Mouse (Mus musculus) cerebellum, postnatal 36 days (tissue): Measurements from ENCODE around the gene 1110032A03Rik.

Experiments used
- DNase-seq, 2 experiments: peaks; one replicate each; pipeline ENCODE4 v3.0.0; 2021 to 2022; ENCODE audit warnings: mixed read lengths in 2 of 2

The 1110032A03Rik gene

DNA sequence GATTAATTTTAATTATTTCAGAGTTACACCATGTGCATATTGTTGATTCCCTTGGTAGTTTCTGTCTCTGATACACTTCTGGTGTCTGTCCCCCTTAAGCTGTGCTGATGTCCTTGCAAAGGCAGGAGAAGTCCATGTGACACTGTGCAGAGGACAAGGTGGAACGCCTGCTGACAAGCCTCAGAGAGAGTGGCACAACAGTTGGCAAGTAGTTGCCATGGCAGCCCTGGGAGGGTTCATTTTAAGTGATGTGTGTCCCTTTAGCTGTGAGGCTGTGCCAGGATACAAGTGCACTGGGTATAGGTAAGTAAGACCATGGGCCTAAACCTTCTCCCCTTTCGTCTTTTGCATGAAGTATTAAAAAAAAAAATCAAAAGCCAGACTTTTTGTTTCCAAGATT lies 5.3 kb downstream of the 1110032A03Rik start:
- no peak for DNase-seq

DNA sequence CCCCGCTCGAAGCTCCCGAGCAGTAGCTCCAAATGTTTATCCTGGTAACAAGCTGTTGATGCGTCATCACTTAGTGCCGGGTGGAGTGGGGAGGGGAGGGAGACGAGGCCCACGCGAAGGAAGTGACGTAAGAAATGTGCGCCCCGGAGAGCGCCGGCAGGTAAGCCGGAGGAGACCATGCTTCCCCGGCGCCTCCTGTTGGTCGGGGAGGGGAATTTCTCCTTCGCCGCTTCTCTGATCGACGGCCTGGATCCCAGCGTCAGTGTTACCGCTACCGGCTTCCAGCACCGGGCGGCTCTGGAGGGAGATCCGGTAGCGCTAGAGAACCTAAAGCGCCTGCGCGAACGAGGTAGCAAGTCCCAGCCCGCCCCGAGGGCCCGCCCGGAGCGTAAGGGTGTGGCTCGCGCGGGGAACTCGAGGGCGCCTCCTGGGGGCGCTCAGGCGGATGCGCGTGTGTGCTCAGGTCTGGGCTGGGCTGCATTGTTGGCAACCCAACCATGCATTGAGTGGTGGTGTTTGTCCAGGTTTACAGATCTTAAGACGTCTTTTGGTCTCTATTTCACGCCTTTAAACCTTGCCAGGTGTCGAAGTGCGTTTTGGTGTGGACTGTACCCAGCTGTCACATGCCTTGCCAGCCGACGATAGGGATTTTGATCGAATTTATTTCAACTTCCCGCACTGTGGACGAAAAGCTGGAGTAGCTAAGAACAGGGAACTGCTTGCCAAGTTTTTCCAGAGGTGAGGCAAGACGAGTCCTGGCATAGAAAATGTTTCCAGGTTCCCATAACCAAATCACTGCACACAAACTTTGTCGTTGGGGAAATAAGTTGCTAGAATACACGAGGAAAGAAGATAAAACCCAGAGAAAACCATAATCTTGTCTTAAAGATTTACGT lies 7.0 kb downstream of the 1110032A03Rik start, which contains the start of gene Fdxacb1:
Gene Fdxacb1 (plus strand): TSS at position 130 of the 896 bp plus-strand sequence.
- DNase-seq, result peak; percentile 98 to 99

DNA sequence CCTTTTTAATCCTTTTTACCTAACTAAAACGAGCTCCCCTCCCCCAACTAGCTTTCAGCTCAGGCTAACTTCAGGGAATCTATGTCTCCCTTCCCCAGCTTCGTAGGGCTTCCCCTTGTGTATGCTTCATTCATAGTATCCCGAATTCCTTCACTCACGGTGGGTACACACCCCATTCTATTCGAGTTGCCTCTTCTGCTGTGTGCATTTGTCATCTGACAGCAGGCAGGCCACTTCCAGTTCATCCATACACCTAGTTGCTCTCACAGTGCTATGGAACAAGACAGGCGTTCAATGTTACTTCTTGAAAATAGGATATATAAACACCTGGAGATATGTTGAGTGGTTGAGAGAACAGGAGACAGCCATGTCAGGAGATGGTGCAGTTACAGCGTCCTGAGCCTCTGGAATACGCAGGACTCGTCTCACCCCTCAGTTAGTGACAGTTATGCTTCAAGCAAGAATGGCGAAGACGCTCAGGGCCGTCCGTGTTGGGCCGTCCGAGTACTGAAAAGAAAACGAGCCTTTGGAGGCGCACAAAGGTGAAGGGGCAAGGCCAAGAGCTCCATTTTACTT lies 7.7 kb downstream of the 1110032A03Rik start:
- DNase-seq, result no peak

DNA sequence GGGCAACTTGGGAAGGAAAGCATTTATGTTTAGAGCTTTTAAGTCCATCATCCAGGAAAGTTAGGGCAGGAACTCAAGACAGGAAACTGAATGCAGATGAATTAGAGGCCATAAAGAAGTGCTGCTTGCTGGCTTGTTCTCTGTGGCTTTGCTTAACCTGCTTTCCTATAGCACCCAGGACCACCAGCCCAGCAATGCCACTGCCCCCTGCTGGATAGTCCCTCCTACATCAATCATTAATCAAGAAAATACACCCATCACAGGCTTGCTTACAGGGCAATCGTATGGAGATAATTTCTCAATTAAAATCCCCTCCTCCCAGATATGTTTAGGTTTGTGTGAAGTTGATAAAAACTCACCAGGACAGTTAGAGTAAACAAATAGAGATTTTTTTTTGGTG lies 12.0 kb downstream of the 1110032A03Rik start:
- no peak for DNase-seq

DNA sequence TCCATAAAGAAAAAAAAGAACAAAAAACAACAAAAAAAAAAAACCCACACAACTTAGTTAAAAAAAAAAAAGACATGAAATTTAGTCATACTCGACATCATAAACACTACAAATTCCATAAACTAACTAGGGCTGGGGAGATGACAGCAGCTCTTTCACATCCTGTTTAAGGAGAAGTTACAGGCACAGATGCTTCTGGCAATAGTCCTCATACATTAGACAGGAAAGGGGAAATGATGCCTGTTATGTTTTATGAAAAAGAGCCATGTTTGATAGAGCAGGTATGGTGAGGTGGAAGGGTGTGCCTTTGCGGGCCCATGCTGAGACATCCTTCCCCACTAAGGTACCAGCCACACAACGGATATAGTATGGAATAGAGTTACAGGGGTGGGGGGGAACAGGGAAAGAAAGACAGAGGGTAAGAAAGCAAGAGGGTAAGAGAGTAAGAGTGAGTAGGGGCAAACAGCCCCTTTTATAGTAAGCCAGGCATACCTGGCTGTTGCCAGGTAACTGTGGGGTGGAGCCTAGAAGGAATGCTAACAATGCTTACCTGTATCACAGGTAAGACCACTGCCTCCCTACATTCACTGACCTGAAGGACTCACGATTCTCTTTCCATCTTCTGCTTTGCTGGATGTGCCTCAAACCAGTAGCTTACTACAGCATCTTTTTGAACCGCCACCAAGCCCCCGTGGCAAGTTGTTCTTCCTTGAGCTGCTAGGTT lies 13.6 kb downstream of the 1110032A03Rik start:
- DNase-seq, result no peak

DNA sequence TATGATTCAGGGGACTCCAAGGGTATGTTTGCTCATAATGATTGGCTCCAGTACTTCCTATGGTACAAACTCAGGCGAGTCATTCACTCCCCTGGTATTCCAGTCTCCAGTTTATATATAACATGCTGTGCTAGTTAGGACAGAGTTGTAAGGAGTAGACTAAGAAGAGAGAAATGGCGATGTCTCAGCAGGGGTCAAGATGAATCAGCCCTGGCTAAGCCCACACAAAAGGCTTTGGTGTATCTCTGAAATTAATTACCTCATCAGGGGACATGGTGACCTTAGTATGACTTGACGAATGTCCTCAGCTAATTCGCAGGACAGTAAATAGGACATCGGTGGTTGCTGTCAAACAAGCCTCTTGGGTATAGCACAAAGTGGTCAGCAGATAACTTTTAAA lies 18.6 kb downstream of the 1110032A03Rik start:
- no peak for DNase-seq

DNA sequence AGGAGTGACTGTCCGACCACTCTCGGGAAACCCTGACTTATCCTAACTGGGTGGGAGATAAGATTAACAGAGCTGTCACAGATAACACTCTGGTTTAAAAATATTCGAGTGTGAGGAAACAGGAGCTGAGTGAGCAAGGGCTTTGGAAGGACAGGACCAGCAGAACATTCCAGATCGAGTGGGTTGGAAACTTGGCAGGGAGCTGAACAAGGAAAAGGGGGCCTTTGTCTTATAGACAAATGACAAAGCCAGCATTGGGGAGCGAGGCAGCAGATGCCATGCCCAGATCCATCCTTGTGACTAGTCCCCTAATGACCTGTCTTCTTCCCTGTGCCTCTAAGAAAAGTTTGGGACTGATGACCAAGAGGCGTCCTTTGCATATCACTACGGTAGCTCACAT lies 21.4 kb downstream of the 1110032A03Rik start:
- no peak for DNase-seq

DNA sequence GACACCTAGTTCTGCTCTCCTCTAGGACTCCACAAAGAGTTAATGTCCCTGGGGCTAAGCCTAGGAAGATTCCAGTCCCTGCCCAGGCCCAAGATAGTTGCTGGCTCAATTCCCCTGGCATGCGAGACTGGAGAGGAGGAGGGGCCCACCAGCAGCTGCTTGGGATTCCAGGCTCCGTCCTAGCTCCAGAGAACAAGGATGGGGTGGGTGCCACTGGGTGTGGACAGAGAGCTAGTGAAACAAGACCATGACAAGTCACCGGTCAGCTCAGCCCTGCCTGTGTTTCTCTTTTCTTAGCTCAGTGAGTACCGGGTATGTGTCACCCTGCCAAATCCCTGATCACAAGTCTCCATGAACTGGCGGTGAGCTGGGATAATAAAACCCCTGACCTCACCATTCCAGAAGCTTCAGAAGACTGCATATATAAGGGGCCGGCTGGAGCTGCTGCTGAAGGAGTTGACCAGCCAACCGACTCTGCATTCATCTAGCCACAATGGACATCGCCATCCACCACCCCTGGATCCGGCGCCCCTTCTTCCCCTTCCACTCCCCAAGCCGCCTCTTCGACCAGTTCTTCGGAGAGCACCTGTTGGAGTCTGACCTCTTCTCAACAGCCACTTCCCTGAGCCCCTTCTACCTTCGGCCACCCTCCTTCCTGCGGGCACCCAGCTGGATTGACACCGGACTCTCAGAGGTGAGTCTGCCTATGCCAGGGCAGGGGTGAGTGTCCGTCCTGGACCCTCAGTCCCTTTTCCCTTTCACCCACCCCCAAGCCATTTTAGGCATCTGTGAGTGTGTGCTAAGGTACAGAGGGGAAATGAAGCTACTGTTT lies 22.3 kb downstream of the 1110032A03Rik start:
- peak; percentile 65 to 68 for DNase-seq

DNA sequence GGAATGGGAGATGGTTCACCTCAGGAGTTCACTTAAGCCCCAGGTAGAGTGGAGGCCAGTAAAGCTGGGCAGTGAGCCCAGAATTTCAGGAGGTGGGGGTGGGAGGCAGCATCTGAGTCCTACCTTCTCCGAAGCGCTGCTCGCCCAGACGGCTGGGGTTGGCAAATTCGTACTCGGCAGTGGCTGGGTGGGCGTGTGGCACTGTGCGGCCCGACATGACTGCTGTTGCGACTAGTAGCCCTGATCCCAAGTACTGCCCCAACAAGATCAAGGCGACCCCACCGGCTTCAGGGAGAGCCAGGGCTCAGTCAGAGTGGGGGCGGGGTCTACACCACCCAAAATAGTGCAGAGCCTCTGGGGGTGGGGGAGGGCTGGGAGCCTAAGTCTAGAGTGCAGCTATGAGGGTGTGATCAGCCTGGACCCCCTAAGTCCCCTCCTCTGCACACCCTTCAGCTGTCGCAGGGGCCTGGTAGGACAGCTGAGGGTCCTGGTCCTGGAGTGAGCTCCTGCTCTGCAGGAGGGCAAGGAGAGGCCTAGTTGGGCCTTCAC lies 23.2 kb downstream of the 1110032A03Rik start, which contains the start of gene Hspb2:
Gene Hspb2 (minus strand): TSS at position 301 of the 549 bp plus-strand sequence.
- peak in 1 of 2 experiments; percentile 16 for DNase-seq

DNA sequence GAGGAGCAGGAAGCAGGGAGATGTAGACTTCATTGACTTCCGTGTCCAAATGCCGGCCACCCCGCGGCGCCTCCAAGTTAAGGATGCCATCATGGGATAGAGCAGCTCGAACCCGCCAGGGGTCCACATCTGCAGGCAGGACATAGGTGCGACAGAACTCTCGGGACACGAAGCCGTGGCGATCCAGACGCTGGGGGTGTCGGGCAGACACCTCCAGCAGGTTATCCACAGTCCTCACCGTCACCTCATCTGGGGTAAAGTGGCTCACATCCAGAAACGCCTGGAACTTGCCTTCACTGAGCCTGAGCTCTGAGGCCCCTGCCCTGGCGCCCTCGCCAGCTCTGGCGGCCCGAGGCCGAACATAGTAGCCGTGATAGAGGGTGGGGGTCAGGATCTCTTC lies 24.0 kb downstream of the 1110032A03Rik start, which contains the start of gene Cryab:
Gene Cryab (plus strand): TSS at position 3 of the 400 bp plus-strand sequence.
- DNase-seq, result no peak

DNA sequence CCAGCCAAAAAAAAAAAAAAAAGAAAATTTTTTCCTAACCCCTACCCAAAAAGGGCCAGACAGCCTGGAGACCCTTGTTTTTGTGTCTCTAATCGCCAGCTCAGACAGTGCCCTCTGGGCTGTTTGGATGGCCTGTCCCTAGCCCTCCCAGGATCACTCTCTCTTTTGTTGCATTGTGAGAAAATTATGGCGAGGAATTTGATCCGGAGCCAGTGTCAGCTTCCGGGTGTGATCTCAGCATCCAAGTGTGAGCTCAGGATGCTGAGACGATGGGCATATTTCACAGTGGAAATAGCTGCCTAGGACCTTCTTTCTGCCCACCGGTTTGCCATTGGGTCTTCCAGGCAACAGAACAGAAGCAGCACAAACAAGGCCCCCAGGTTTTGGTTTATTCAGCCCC lies 24.6 kb downstream of the 1110032A03Rik start:
- no peak for DNase-seq

DNA sequence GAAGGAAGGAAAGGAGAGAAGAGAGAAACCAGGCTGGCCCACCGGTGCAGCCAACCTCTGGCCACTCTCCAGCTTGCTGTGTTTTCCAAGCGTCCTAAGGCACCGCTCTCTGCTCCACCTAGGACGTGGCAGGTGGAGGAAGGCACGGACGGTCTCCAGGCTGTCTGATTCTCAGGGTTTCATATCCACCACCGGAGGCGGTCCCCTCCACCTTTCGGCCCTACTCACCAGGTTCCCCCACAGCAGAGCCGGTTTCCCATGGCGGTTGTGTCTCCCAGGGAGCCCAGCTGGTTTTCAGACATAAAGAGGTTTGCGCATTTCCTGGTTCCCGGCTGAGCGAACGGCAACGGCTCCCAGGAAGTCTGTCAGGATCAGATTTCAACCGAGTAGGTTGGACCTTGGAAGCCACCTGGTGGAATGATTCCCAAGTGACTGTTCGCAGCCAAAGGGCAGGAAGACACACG lies 29.1 kb downstream of the 1110032A03Rik start, which contains the start of gene 2310030G06Rik:
Gene 2310030G06Rik (minus strand): TSS at position 323 of the 464 bp plus-strand sequence.
- peak in 1 of 2 experiments; percentile 34 for DNase-seq

DNA sequence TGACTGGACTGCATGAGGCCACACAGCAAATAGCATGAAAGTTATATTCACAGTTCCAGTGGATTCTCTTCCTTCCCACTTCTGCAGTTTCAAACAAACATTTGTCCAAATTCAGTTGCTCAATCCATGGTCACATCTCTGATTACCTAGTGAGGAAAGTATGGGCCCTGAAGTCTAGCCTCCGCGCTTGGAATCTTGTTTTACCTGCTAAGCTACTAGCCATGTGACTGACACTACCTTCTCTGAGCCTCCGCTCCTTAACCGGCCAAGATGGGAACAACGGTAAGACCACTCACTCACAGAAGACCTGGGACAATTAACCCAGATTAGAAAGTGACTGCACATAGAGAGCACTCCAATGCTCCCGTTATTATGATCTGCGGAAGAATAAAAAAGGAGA lies 29.5 kb downstream of the 1110032A03Rik start:
- no peak for DNase-seq

DNA sequence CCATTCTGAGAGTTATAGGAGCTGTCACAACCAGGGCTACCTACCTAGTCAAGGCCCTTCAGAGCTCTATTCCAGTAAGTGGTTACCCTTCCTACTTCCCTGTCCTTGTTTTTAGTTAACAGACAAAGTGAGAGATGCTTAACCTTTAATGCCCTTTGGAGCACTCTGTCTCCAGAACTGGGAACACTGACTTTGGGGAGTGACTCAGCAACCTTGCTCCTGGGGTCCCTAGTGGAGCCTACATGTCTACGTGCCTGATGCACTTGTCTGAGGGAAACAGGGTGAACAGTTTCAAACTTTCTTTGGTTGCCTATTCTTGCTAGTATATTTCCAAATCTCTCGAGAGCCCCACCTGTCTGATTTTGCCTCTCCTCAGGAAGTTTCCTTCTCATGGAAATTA lies 32.6 kb downstream of the 1110032A03Rik start:
- no peak for DNase-seq

DNA sequence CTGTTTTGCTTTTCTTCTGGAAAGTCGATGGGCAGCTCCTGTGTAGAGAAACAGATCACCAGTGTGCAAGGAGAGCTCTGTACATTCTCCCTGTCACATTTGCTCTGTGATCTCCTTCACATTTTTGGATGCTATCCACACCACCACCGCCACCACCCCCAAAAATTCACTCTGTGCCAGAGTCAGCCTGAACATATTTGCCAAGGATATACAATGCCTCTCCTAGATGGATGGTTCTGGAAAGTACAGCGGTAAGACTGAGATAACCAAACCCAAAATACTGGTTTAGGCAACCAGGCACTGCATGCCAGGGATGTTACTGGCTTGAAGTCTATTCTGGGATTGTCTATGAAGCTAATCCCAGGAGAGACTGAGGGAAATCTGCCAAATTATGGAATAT lies 33.1 kb downstream of the 1110032A03Rik start:
- DNase-seq, result no peak

DNA sequence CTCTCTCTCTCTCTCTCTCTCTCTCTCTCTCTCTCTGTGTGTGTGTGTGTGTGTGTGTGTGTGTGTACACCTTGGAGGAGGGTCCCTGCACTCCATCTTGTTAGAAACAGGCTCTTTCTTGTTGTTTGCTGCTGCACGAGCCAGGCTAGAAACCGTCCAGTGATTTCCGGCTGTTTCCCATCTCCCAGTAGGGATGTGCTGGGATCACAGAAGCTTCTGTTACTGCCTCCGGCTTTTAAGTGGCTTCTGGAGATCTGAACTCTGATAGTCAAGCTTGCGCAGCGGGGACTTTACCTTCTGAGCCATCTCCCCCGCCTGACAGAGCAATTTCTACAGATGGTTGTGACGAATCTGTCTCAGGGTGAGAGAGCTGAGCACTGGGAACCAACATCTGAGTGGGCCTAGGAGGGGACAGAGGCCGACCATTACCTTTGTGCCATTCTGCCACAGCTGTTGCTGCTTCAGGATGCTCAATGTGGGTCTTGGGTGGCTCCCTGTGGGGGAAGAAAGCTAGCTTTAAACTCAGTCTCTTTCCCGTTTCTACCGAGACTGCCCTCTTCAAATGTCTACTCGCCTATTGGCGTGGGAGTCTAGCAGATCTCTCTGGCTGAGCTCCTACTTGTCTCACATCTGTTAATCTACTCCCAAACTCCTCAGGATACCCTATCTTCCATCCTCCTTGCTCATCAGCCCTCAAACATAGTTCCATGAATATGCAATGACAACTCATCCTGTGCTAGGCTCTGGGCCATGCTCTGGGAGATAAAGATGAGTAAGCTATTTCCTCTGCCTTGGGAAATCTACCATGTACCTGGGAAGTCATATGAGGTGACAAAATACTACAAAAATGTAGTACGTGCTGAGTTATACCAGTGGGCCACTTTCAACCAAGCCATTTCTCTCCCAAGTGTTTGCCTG lies 34.2 kb downstream of the 1110032A03Rik start:
- DNase-seq, result no peak

DNA sequence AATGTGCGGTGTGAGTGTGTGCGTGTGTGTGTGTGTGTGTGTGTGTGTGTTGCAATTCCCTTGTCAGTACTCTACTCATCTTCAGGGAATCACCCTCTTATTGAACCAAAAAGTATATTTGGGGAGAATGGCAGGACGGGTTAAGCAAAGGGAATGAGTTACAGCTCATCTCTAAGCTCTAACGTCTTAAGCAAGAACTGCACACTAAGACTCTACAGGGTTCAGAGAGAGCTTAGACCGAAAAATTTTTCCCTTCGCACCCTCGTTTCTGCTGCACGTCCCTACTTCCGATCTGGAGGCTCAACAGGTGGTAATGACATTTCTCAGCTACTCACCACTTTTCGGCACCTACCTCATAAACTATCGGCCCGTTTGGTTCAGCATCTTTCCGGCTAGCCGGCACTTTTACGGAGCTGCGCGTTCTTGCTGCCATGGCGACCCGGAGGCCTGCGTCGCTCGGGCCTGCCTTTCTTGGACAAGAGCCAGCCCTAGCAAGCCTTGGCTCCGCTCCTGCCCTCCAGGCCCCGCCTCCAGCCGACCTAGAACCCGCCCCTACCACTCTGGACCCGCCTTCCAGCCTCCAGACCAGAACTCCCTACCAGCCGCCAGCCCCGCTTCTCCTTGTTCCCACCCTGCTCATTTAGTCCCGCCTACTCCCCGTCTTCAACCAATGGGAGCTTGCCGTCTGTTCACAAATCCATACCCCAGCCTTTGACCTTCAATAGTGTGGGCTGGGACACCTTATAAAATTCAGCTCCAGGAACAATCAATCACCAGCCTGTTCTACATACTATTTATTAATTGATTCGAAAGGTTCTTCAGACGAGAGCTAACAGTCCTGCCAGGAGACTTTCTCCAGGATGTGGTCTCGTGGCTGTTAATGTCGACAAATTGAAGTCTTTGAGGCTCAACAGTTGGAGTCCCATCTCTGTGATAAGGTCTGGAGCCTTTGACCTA lies 36.1 kb downstream of the 1110032A03Rik start, which contains the start of gene Dixdc1:
Gene Dixdc1 (minus strand): TSS at position 604 of the 957 bp plus-strand sequence.
- peak; percentile 76 to 79 for DNase-seq

DNA sequence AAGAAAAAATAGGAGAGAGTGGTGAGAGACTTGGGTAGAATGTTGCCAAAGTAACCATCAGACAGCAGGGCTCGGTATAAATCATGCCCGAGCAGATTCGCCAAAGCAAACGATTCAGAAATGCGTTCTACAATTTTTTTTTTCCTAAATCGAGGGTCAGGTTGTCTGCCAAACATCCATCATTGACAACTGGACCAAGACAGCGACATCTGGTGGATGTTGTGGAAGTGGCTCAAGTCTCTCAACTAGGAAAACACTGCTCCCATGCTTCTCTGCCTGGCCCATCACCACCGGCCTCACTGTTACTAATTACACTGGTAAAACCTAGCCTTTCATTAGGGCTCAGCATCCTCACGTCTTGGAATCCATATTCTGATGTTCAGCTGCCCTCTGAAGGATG lies 40.3 kb downstream of the 1110032A03Rik start:
- DNase-seq, result peak; percentile 66 to 80

DNA sequence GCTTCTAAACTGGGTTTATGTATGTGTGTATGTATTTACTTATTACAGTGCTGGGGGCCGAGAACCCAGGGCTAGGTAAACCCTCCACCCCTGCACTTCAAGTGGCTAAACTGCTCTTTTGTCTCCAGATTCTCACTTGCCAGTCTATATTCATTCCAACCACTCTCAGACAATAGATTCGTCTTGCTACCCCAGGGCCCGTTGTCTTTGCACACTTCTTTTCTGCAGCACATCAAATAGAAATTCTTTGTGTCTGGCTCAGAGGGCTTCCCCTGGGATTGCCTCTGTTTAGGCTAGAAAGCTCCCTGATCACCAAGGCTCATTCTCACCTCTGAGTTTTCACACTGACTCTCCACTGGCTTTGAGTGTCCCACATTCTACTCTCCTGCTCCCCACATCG lies 42.8 kb downstream of the 1110032A03Rik start:
- no peak for DNase-seq
